Mouse (Mus musculus) cortical plate, adult 2 months (tissue): ENCODE data around the gene Ctdspl. TPM values are rescaled to one million over a fixed set of nuclear protein-coding genes. Genes with fewer than 3 reads are reported as not detected.

ENCODE experiments used
- H3K27ac ChIP-seq: fragments of 200-500 bp; 2 replicates; pipeline ENCODE4 v1.5.1; 2012; ENCODE audit warnings: low read length, control low read depth, inconsistent platforms; ENCODE audit not compliant: insufficient read depth
- H3K4me1 ChIP-seq: fragments of 200-500 bp; 2 replicates; pipeline ENCODE4 v1.6.1; 2011; ENCODE audit warnings: low read length; ENCODE audit not compliant: control insufficient read depth, insufficient read depth
- H3K4me3 ChIP-seq: fragments of 200-500 bp; 2 replicates; pipeline ENCODE4 v1.5.1; 2011; ENCODE audit warnings: mild to moderate bottlenecking, low read length, control low read depth; ENCODE audit not compliant: insufficient read depth
- CTCF ChIP-seq: fragments of 200-500 bp; IDR thresholded peaks from 2 replicates; pipeline ENCODE4 v1.5.1; 2011; ENCODE audit warnings: mild to moderate bottlenecking, control low read depth, low read length; ENCODE audit not compliant: insufficient read depth; ENCODE audit errors: extremely low read depth
- POLR2A ChIP-seq: fragments of 200-500 bp; IDR thresholded peaks from 2 replicates; pipeline ENCODE4 v1.6.1; 2011; ENCODE audit warnings: mild to moderate bottlenecking, low read length, control low read depth; ENCODE audit not compliant: insufficient read depth; ENCODE audit errors: extremely low read depth
- polyA plus RNA-seq: library from polyadenylated mRNA; depleted of rRNA; stranded (reverse); fragments of >200 nt; gene quantifications from 2 replicates; pipeline ENCODE4 v1.2.3, GENCODE M21; 2012

Gene Ctdspl
- polyA plus RNA-seq, 1 experiment = 30.3 TPM

- Histone ChIP-seq H3K27ac (no peak overlapping the region), H3K4me3 (no peak overlapping the region), H3K4me1 (peaks cover 4% of the 10 kb centered on the region)
- no peak for TF ChIP-seq POLR2A
- TF ChIP-seq CTCF = no peak
These were observed 112.3 kb downstream of the Ctdspl start for GRCm38 (mm10) chr9:119038574-119038973.

DNA sequence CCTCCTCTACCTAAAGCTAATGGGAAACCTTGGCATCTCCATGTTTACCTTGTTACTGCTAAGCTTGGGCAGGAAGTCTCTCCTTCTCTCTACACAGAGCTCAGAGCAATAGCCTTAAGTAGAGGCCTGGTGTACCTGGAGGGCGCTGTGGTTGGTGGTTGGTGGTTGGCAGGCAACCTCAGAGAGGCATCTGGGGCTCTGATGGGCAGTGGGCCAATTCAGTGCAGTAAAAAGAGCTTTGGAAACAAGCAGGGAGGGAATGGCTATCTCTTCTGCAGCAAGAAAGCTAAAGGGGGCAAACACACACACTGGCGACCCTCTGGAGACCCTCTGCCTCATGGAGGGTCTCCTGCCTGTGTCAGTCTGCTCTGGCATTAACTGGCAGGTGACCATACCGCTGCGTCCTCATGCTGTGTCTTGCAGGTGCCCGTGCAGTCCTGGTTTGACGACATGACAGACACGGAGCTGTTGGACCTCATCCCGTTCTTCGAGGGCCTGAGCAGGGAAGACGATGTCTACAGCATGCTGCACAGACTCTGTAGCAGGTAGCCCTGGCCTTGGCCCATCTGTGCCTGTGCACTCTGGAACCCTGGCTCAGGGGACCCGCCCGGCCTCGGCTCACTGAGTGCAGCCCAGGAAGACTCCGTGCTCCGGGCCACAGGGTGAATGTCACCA lies 114.0 kb downstream of the Ctdspl start:
- TF ChIP-seq CTCF (no peak), POLR2A (no peak)
- no peak overlapping the region for H3K4me3 ChIP-seq
- no peak overlapping the region for H3K27ac ChIP-seq
- peaks cover 4% of the 10 kb centered on the region for H3K4me1 ChIP-seq

- TF ChIP-seq CTCF = no peak
- no peak for TF ChIP-seq POLR2A
- no peaks in the 10 kb centered on the region; the same call in 1 of the 2 replicates for H3K4me1 ChIP-seq
- no peak overlapping the region for H3K27ac ChIP-seq
- H3K4me3 ChIP-seq = no peak overlapping the region
These were observed 122.1 kb downstream of the Ctdspl start for GRCm38 (mm10) chr9:119048182-119048903.

DNA sequence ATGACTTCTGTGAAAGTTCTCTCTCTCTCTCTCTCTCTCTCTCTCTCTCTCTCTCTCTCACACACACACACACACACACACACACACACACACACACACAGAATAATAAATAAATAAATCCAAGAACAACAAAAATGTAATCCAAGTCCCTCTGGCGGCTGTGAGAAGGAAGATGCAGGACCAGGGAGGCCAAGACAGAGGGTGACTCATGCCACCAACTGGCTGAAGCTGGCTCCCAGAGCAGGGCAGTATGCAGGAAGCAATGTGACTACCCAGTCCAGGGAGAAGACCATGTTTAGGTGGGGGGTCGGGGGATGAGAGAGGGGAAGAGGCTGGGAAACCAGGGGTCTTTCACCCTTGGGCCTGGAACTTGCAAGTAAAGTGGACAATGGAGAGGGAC lies 124.9 kb downstream of the Ctdspl start:
- H3K4me3 ChIP-seq = no peak overlapping the region
- H3K4me1 ChIP-seq = no peaks in the 10 kb centered on the region
- TF ChIP-seq CTCF (no peak), POLR2A (no peak)
- no peak overlapping the region for H3K27ac ChIP-seq

- Histone ChIP-seq H3K4me1 (no peaks in the 10 kb centered on the region), H3K27ac (no peak within 1 kb of the TSS), H3K4me3 (peak within 1 kb of the TSS; percentile 24)
- no peak for TF ChIP-seq CTCF
- TF ChIP-seq POLR2A = no peak
These were observed 126.1 kb downstream of the Ctdspl start, which contains the start of gene Vill for GRCm38 (mm10) chr9:119052154-119052944. Gene Vill (plus strand): TSS chr9:119052778.

GRCm38 (mm10) chr9:119053964-119054576 lies 127.8 kb downstream of the Ctdspl start:
- Histone ChIP-seq H3K4me3 (no peak overlapping the region), H3K4me1 (no peaks in the 10 kb centered on the region), H3K27ac (no peak overlapping the region)
- TF ChIP-seq CTCF = no peak
- TF ChIP-seq POLR2A = no peak

GRCm38 (mm10) chr9:119055336-119055735 lies 129.1 kb downstream of the Ctdspl start:
- TF ChIP-seq POLR2A = no peak
- TF ChIP-seq CTCF = no peak
- Histone ChIP-seq H3K27ac (no peak overlapping the region), H3K4me3 (no peak overlapping the region), H3K4me1 (no peaks in the 10 kb centered on the region)

- H3K4me1 ChIP-seq = no peaks in the 10 kb centered on the region
- H3K27ac ChIP-seq = no peak overlapping the region
- no peak overlapping the region for H3K4me3 ChIP-seq
- TF ChIP-seq POLR2A (no peak), CTCF (no peak)
These were observed 132.0 kb downstream of the Ctdspl start for GRCm38 (mm10) chr9:119058245-119058644.

DNA sequence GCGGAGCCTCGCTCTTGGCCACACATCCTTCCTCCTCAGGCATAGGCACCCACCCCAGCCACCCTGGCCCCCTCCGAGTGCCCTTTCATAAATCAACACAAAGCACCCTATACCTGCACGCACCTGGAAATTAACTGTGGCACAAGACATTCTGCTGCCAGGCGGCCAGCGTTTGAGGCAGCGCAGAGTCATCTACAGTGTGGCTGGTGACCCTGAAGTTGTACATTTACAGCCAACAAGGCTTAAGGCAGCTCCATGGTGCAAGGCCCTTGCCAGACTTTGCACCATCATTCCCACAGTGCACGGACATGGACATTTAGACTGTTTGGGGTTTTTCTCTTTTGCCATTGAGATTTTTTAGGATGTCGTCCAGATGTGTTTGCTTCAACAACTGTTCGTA lies 134.4 kb downstream of the Ctdspl start:
- no peak overlapping the region for H3K27ac ChIP-seq
- TF ChIP-seq POLR2A (no peak), CTCF (no peak)
- no peak overlapping the region for H3K4me3 ChIP-seq
- H3K4me1 ChIP-seq = no peaks in the 10 kb centered on the region; the same call in 1 of the 2 replicates
